Mouse (Mus musculus): ENCODE data around the gene 1810009A15Rik. TPM values are rescaled to one million over a fixed set of nuclear protein-coding genes. Genes with fewer than 3 reads are reported as not detected.

1810009A15Rik gene
- total and polyA plus RNA-seq, 3 experiments = 184 to 189 TPM; not detected in 1

GRCm38 (mm10) chr19:8887585-8888463 lies 829 bp upstream of the 1810009A15Rik start (continued):
- TF ChIP-seq CHD2 (IDR thresholded peaks at IDR 0.05; ENCODE audit: low read length) (no peak; the same call in 1 of the 2 replicates), MXI1 (IDR thresholded peaks at IDR 0.05; ENCODE audit: low read depth, low read length) (peak; percentile 95), SMC3 (IDR thresholded peaks at IDR 0.05; ENCODE audit: low read depth, low read length) (peak; percentile 29; the same call in 1 of the 2 replicates), UBTF (IDR thresholded peaks at IDR 0.05; ENCODE audit: borderline replicate concordance, insufficient read depth, low read depth, low read length) (no peak), NELFE (IDR thresholded peaks at IDR 0.05; ENCODE audit: low read depth, low read length) (no peak; the same call in 1 of the 2 replicates), GATA1 (IDR thresholded peaks at IDR 0.05; ENCODE audit: low read depth, low read length) (peak; percentile 40), CTCF (IDR thresholded peaks at IDR 0.05 in 2 of 3, conservative IDR thresholded peaks at IDR 0.05 in 1 of 3; ENCODE audit: control insufficient read depth in 1 of 3, insufficient read depth in 1 of 3, low read depth in 2 of 3, low read length in 3 of 3, poor library complexity in 1 of 3, severe bottlenecking in 1 of 3) (no peak), ZNF384 (IDR thresholded peaks at IDR 0.05; ENCODE audit: low read depth, low read length) (no peak), JUND (IDR thresholded peaks at IDR 0.05; ENCODE audit: low read depth, low read length) (no peak), HCFC1 (IDR thresholded peaks at IDR 0.05; ENCODE audit: low read depth, low read length) (no peak; the same call in 1 of the 2 replicates)

- Histone ChIP-seq H3K4me3 (ENCODE audit: control insufficient read depth in 1 of 2, insufficient read depth in 1 of 2, low read depth in 2 of 2, low read length in 2 of 2) (peak within 1 kb of the TSS; percentile 75 to 76), H3K27me3 (ENCODE audit: control insufficient read depth in 1 of 2, insufficient read depth in 2 of 2, low read length in 2 of 2) (no peaks in the 10 kb centered on the region), H3K27ac (ENCODE audit: control insufficient read depth, low read depth, low read length) (peak within 1 kb of the TSS; percentile 91), H3K79me2 (ENCODE audit: control insufficient read depth, insufficient read depth, low read length, poor library complexity) (peaks cover 56% of the 10 kb centered on the region), H3K9me3 (replicated peaks; ENCODE audit: insufficient read depth, low read length) (no peaks in the 10 kb centered on the region), H3K4me1 (ENCODE audit: control insufficient read depth in 1 of 2, insufficient read depth in 2 of 2, low read length in 2 of 2) (peaks cover 4 to 20% of the 10 kb centered on the region in 2 experiments; a peak in 3 of 4 replicates), H3K9ac (ENCODE audit: control insufficient read depth, low read depth, low read length, poor library complexity, severe bottlenecking) (peak within 1 kb of the TSS; percentile 89), H3K36me3 (ENCODE audit: control insufficient read depth in 1 of 2, insufficient read depth in 2 of 2, low read length in 2 of 2) (peaks cover 0 to 38% of the 10 kb centered on the region in 2 experiments; a peak in 2 of 4 replicates)
- peak; percentile 95 for DNase-seq (ENCODE audit: low read depth, low spot score)
- TF ChIP-seq ZC3H11A (IDR thresholded peaks at IDR 0.05; ENCODE audit: low read depth, low read length) (no peak), POLR2A (IDR thresholded peaks at IDR 0.05; ENCODE audit: control insufficient read depth in 1 of 2, insufficient read depth in 1 of 2, low read depth in 1 of 2, low read length in 2 of 2, poor library complexity in 1 of 2) (peak; percentile 91 to 95), BHLHE40 (IDR thresholded peaks at IDR 0.05; ENCODE audit: borderline replicate concordance, low read depth, low read length) (no peak), HCFC1 (IDR thresholded peaks at IDR 0.05; ENCODE audit: low read depth, low read length) (peak; percentile 92), MYC (IDR thresholded peaks at IDR 0.05; ENCODE audit: low read depth, low read length) (peak; percentile 91), MXI1 (IDR thresholded peaks at IDR 0.05; ENCODE audit: low read depth, low read length) (no peak; the same call in 1 of the 2 replicates), POLR2AphosphoS2 (IDR thresholded peaks at IDR 0.05; ENCODE audit: low read length) (peak; percentile 89), MAZ (IDR thresholded peaks at IDR 0.05; ENCODE audit: low read depth, low read length) (peak; percentile 73; the same call in 1 of the 2 replicates), ZMIZ1 (IDR thresholded peaks at IDR 0.05; ENCODE audit: low read depth, low read length) (peak; percentile 57), ETS1 (IDR thresholded peaks at IDR 0.05; ENCODE audit: low read depth, low read length) (peak; percentile 35), EP300 (IDR thresholded peaks at IDR 0.05; ENCODE audit: low read depth in 1 of 2, low read length in 2 of 2) (peak in 1 of 2 experiments; percentile 46; a peak in 1 of 4 replicates), CHD2 (IDR thresholded peaks at IDR 0.05; ENCODE audit: low read length) (no peak), GATA1 (IDR thresholded peaks at IDR 0.05; ENCODE audit: low read depth, low read length) (peak; percentile 85), ELF1 (IDR thresholded peaks at IDR 0.05; ENCODE audit: low read depth, low read length) (peak; percentile 43; the same call in 1 of the 2 replicates), MYB (IDR thresholded peaks at IDR 0.05; ENCODE audit: low read depth, low read length) (no peak), NRF1 (IDR thresholded peaks at IDR 0.05; ENCODE audit: insufficient read depth, low read depth, low read length, poor library complexity, severe bottlenecking) (peak; percentile 87), TCF12 (IDR thresholded peaks at IDR 0.05; ENCODE audit: low read depth, low read length) (peak; percentile 83), RCOR1 (IDR thresholded peaks at IDR 0.05; ENCODE audit: low read depth, low read length) (peak; percentile 23; the same call in 1 of the 2 replicates), JUND (IDR thresholded peaks at IDR 0.05; ENCODE audit: low read depth, low read length) (no peak), NELFE (IDR thresholded peaks at IDR 0.05; ENCODE audit: low read depth, low read length) (peak; percentile 93), USF2 (IDR thresholded peaks at IDR 0.05; ENCODE audit: borderline replicate concordance in 1 of 2, insufficient read depth in 1 of 2, low read depth in 1 of 2, low read length in 2 of 2) (no peak), UBTF (IDR thresholded peaks at IDR 0.05; ENCODE audit: borderline replicate concordance, insufficient read depth, low read depth, low read length) (peak; percentile 87; the same call in 1 of the 2 replicates), CTCF (IDR thresholded peaks at IDR 0.05 in 2 of 3, conservative IDR thresholded peaks at IDR 0.05 in 1 of 3; ENCODE audit: control insufficient read depth in 1 of 3, insufficient read depth in 1 of 3, low read depth in 2 of 3, low read length in 3 of 3, poor library complexity in 1 of 3, severe bottlenecking in 1 of 3) (no peak), USF1 (IDR thresholded peaks at IDR 0.05; ENCODE audit: low read depth, low read length) (0 out of 2 replicates have a peak, but pooled peaks have one; percentile 28), GABPA (IDR thresholded peaks at IDR 0.05; ENCODE audit: low read depth, low read length) (no peak)
Observed at GRCm38 (mm10) chr19:8892829-8893766, 4.4 kb downstream of the 1810009A15Rik start, which contains the start of gene Ints5. Gene Ints5, plus strand, starts transcription at chr19:8893005.
